ENCODE assay signal across 11 mouse cellular contexts in the genomic region with DNA sequence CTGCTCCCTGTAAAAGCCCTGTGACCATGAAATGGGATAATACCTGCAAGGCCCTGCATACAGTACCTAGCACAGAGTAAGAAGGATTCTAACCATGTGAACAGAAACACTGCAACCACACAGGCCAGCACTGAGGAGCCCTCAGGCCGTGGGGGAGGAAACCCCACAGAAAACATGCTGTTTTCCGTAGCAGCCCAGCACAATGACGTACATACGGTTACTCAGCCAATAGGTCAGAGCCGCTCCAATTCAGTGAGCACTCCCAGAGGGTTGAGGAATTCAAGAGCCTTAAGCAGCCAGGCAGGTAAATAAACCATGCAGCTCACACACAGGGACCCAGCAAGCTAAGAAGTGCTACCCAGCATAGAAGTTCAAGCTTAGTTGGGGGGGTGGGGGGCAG. TPM values are rescaled to one million over a fixed set of nuclear protein-coding genes. Genes with fewer than 3 reads are reported as not detected.
DNase-seq lines count a peak whose midpoint lies in the region; ATAC-seq and TF ChIP-seq lines count a peak whose summit lies in the region.
"Had no signal": no experiment of that assay in that cellular context is flagged by ENCODE, and none has a peak within 500 bp of the region (broad histone marks: within the 10 kb centered on the region; RNA-seq: fewer than 3 reads in every experiment).

No protein-coding gene starts in this region.

- H3K36me3 ChIP-seq in embryonic facial prominence, embryonic 12.5 days = no peaks in the 10 kb centered on the region
- H3K36me3 ChIP-seq in midbrain, embryonic 15.5 days (replicated peaks) = no peaks in the 10 kb centered on the region
- H3K36me3 ChIP-seq: liver, embryonic 13.5 days had no signal

- no peaks in the 10 kb centered on the region for H3K27me3 ChIP-seq in embryonic facial prominence, embryonic 12.5 days
- no peaks in the 10 kb centered on the region for H3K27me3 ChIP-seq in midbrain, embryonic 15.5 days (replicated peaks)
- H3K27me3 ChIP-seq: liver, embryonic 13.5 days had no signal

- peaks cover 44% of the 10 kb centered on the region for H3K4me1 ChIP-seq in embryonic facial prominence, embryonic 12.5 days
- peaks cover 69% of the 10 kb centered on the region for H3K4me1 ChIP-seq in midbrain, embryonic 15.5 days

- 0 out of 2 replicates have a peak overlapping the region, but pooled peaks have one; percentile 92 for H3K4me2 ChIP-seq in embryonic facial prominence, embryonic 12.5 days (replicated peaks)
- H3K4me2 ChIP-seq in midbrain, embryonic 15.5 days = peak overlapping the region; percentile 85
- H3K4me2 ChIP-seq: heart, embryonic 11.5 days had no signal

- peak overlapping the region; percentile 98 for H3K27ac ChIP-seq in layer of hippocampus, adult 2 months
- no peak overlapping the region for H3K27ac ChIP-seq in embryonic facial prominence, embryonic 12.5 days
- no peak overlapping the region for H3K27ac ChIP-seq in midbrain, embryonic 15.5 days
- H3K27ac ChIP-seq: liver, embryonic 13.5 days had no signal

- no peak overlapping the region; the same call in 1 of the 2 replicates for H3K9ac ChIP-seq in embryonic facial prominence, embryonic 12.5 days
- H3K9ac ChIP-seq in midbrain, embryonic 15.5 days = no peak overlapping the region; the same call in 1 of the 2 replicates
- H3K9ac ChIP-seq: liver, embryonic 13.5 days had no signal

- ATAC-seq in embryonic facial prominence, embryonic 12.5 days (ENCODE audit: insufficient number of reproducible peaks, insufficient read depth, low FRiP score, low TSS enrichment) = no peak
- no peak for ATAC-seq in midbrain, embryonic 15.5 days (replicated peaks)
- no peak for ATAC-seq in granulocyte monocyte progenitor cell, adult 5-6 weeks (replicated peaks; ENCODE audit: poor library complexity, severe bottlenecking)

- peak overlapping the region; percentile 87 for H3K4me3 ChIP-seq in layer of hippocampus, adult 2 months
- no peak overlapping the region for H3K4me3 ChIP-seq in embryonic facial prominence, embryonic 12.5 days
- no peak overlapping the region for H3K4me3 ChIP-seq in midbrain, embryonic 15.5 days

- 20% methylated on average over 5 of the region's 5 CpGs for WGBS in embryonic facial prominence, embryonic 12.5 days
- 46% methylated on average over 5 of the region's 5 CpGs for WGBS in midbrain, embryonic 15.5 days

- no peak for TF ChIP-seq CTCF in layer of hippocampus, adult 2 months (conservative IDR thresholded peaks at IDR 0.05)

- H3K9me3 ChIP-seq in embryonic facial prominence, embryonic 12.5 days = no peaks in the 10 kb centered on the region
- H3K9me3 ChIP-seq in midbrain, embryonic 15.5 days = no peaks in the 10 kb centered on the region
- H3K9me3 ChIP-seq: liver, embryonic 13.5 days had no signal

- no peak for DNase-seq in layer of hippocampus, adult 2 months (ENCODE audit: low spot score in 2 of 2)
- no peak for DNase-seq in layer of hippocampus, postnatal 36 days
- peak; percentile 53 for DNase-seq in kidney, postnatal 14 days
- no peak for DNase-seq in spleen, postnatal 14 days (ENCODE audit: low spot score in 2 of 2)
- no peak for DNase-seq in layer of hippocampus, postnatal 10 days (ENCODE audit: low spot score in 2 of 2)
- DNase-seq: liver, embryonic 13.5 days had no signal

RNA-seq across cellular contexts. Expression of a gene that starts 2.4 kb away (rescaled TPM):
- total RNA-seq in layer of hippocampus, adult 2 months (2021) = 100 to 1,000 TPM; 200 to 202 TPM
- total RNA-seq in layer of hippocampus, postnatal 36 days (2021) = 100 to 1,000 TPM; 179 to 195 TPM
- 91.7 TPM in 2 replicates for polyA plus RNA-seq in embryonic facial prominence, embryonic 12.5 days (2016; fragmentation: Nextera tagmentation; extraction: Ambion mirVana)
- 111 and 115 TPM in 2 replicates for polyA plus RNA-seq in midbrain, embryonic 15.5 days (2015; fragmentation: Nextera tagmentation; extraction: Ambion mirVana)
- total RNA-seq in granulocyte monocyte progenitor cell, adult 5-6 weeks (2014; fragmentation: Nextera tagmentation) = 53.2 and 57.9 TPM in 2 replicates
- total RNA-seq in granulocyte monocyte progenitor cell, adult 5-6 weeks (2017) = 28.5 and 38.8 TPM in 2 replicates
- total RNA-seq in layer of hippocampus, postnatal 10 days (2021) = 100 to 1,000 TPM; 102 to 105 TPM

RNA-seq across cellular contexts. Expression of a gene that starts 36.3 kb away (rescaled TPM):
- total RNA-seq in layer of hippocampus, adult 2 months (2021) = 10 to 100 TPM; 94.6 to 98.4 TPM
- 10 to 100 TPM; 94.0 to 98.4 TPM for total RNA-seq in layer of hippocampus, postnatal 36 days (2021)
- polyA plus RNA-seq in embryonic facial prominence, embryonic 12.5 days (2016; fragmentation: Nextera tagmentation; extraction: Ambion mirVana) = 52.8 and 57.0 TPM in 2 replicates
- 72.8 and 74.1 TPM in 2 replicates for polyA plus RNA-seq in midbrain, embryonic 15.5 days (2015; fragmentation: Nextera tagmentation; extraction: Ambion mirVana)
- total RNA-seq in granulocyte monocyte progenitor cell, adult 5-6 weeks (2014; fragmentation: Nextera tagmentation) = 90.6 and 93.9 TPM in 2 replicates
- total RNA-seq in granulocyte monocyte progenitor cell, adult 5-6 weeks (2017) = 79.6 and 89.9 TPM in 2 replicates
- total RNA-seq in layer of hippocampus, postnatal 10 days (2021) = 10 to 100 TPM; 49.8 to 53.9 TPM

RNA-seq across cellular contexts. Expression of a gene that starts 44.6 kb away (rescaled TPM):
- under 1 TPM in 1 of 2 experiments, not detected in 1; 0.20 TPM for total RNA-seq in layer of hippocampus, adult 2 months (2021)
- total RNA-seq in layer of hippocampus, postnatal 36 days (2021) = under 1 TPM; 0.15 to 0.66 TPM
- polyA plus RNA-seq in embryonic facial prominence, embryonic 12.5 days (2016; fragmentation: Nextera tagmentation; extraction: Ambion mirVana) = 2.6 and 2.9 TPM in 2 replicates
- polyA plus RNA-seq in midbrain, embryonic 15.5 days (2015; fragmentation: Nextera tagmentation; extraction: Ambion mirVana) = 8.5 and 10.9 TPM in 2 replicates
- total RNA-seq in granulocyte monocyte progenitor cell, adult 5-6 weeks (2014; fragmentation: Nextera tagmentation) = not detected in 2 replicates
- total RNA-seq in granulocyte monocyte progenitor cell, adult 5-6 weeks (2017) = not detected in 2 replicates
- total RNA-seq in layer of hippocampus, postnatal 10 days (2021) = under 1 TPM; 0.85 to 0.94 TPM
- polyA plus RNA-seq: thymus, postnatal 0 days had no signal
